Mouse (Mus musculus): ENCODE measurements around the gene Slc52a3. TPM values are rescaled to one million over a fixed set of nuclear protein-coding genes. Genes with fewer than 3 reads are reported as not detected.
A peak's percentile ranks its signal among the peaks of the same experiment; 100 is the strongest.

Slc52a3 gene
- polyA plus RNA-seq, 1 experiment from 2014 or later: 1.4 TPM

- Histone ChIP-seq H3K27me3 (replicated peaks) (0 out of 2 replicates have a peak, but pooled peaks cover 7% of the 10 kb centered on the region), H3K4me3 (replicated peaks) (no peak overlapping the region), H3K27ac (replicated peaks) (no peak overlapping the region), H3K9me3 (replicated peaks) (no peaks in the 10 kb centered on the region), H3K9ac (replicated peaks) (no peak overlapping the region), H3K4me1 (peaks cover 12% of the 10 kb centered on the region; the same call in 1 of the 2 replicates), H3K4me2 (no peak overlapping the region), H3K36me3 (no peaks in the 10 kb centered on the region)
- 0 out of 2 replicates have a peak, but pooled peaks have one; percentile 29 for ATAC-seq (ENCODE audit: low FRiP score)
- WGBS: 50% methylated on average over 22 of the region's 22 CpGs
Measured at GRCm38 (mm10) chr2:152056368-152057251, 60.3 kb downstream of the Slc52a3 start.

GRCm38 (mm10) chr2:152057252-152057563 is 60.9 kb downstream of the Slc52a3 start:
- Histone ChIP-seq H3K4me1 (peaks cover 8% of the 10 kb centered on the region; the same call in 1 of the 2 replicates), H3K27ac (replicated peaks) (no peak overlapping the region), H3K4me2 (no peak overlapping the region), H3K36me3 (no peaks in the 10 kb centered on the region), H3K9me3 (replicated peaks) (no peaks in the 10 kb centered on the region), H3K9ac (replicated peaks) (no peak overlapping the region), H3K27me3 (replicated peaks) (0 out of 2 replicates have a peak, but pooled peaks cover 7% of the 10 kb centered on the region), H3K4me3 (replicated peaks) (no peak overlapping the region)
- no peak for ATAC-seq (ENCODE audit: low FRiP score)
- WGBS: 74% methylated on average over 9 of the region's 9 CpGs

MicroRNA genes within 50 kb of the gene (microRNA counts, 519-probe panel; counts per million panel counts)
- not detected for microRNA mmu-miR-1953

Small RNA genes within 50 kb of the gene (microRNA-seq; reads per million reads assigned to microRNA genes)
- gene Mir1953: not detected

Other genes with a start within 250 kb of the Slc52a3 start
- gene Rspo4, start 153.6 kb upstream of the Slc52a3 start, polyA plus RNA-seq (2015; fragmentation: Nextera tagmentation; extraction: Ambion mirVana): 0.42 and 0.43 TPM in 2 replicates
- 0.50 and 2.1 TPM in 2 replicates for gene Angpt4, start 85.3 kb upstream of the Slc52a3 start, polyA plus RNA-seq (2015; fragmentation: Nextera tagmentation; extraction: Ambion mirVana)
- gene Fam110a, start 16.3 kb upstream of the Slc52a3 start, polyA plus RNA-seq (2015; fragmentation: Nextera tagmentation; extraction: Ambion mirVana): 31.3 and 32.0 TPM in 2 replicates
- 7.5 and 9.2 TPM in 2 replicates for gene Scrt2, start 85.0 kb downstream of the Slc52a3 start, polyA plus RNA-seq (2015; fragmentation: Nextera tagmentation; extraction: Ambion mirVana)
- gene Srxn1, start 109.0 kb downstream of the Slc52a3 start, polyA plus RNA-seq (2015; fragmentation: Nextera tagmentation; extraction: Ambion mirVana): 25.8 and 27.7 TPM in 2 replicates
- 2.1 and 4.0 TPM in 2 replicates for gene Tcf15, start 147.1 kb downstream of the Slc52a3 start, polyA plus RNA-seq (2015; fragmentation: Nextera tagmentation; extraction: Ambion mirVana)
- gene Csnk2a1, start 230.3 kb downstream of the Slc52a3 start, polyA plus RNA-seq (2015; fragmentation: Nextera tagmentation; extraction: Ambion mirVana): 99.6 and 106 TPM in 2 replicates